Mouse (Mus musculus) forebrain, postnatal 0 days (tissue): ENCODE results near the gene Bcl10. TPM values are rescaled to one million over a fixed set of nuclear protein-coding genes. Genes with fewer than 3 reads are reported as not detected.
"Not testable (repeated sequence)": the region's sequence is repeated elsewhere in the genome, so short reads cannot be mapped to it uniquely, and the experiment has no call there.

Experiments used
- ATAC-seq: fragments of 200-750 bp; cut with Nextera tagmentation; 2 replicates; pipeline ENCODE4 v1.8.0; 2017; ENCODE audit warnings: mild to moderate bottlenecking, moderate library complexity
- DNase-seq: peaks from one replicate; pipeline ENCODE4 v3.0.0-alpha.2; 2015
- H3K27ac ChIP-seq: fragments of 300-500 bp; sonication (generic); 2 replicates; pipeline ENCODE4 v1.5.1; 2014; ENCODE audit warnings: low read depth, mild to moderate bottlenecking, antibody characterized with exemption, low read length, moderate library complexity, mixed read lengths
- H3K27me3 ChIP-seq: fragments of 300-500 bp; sonication (generic); 2 replicates; pipeline ENCODE4 v1.6.1; 2014; ENCODE audit warnings: mild to moderate bottlenecking, low read length, mixed read lengths; ENCODE audit not compliant: insufficient read depth
- H3K36me3 ChIP-seq: fragments of 300-500 bp; sonication (generic); 2 replicates; pipeline ENCODE4 v1.6.1; 2014; ENCODE audit warnings: mild to moderate bottlenecking, moderate library complexity; ENCODE audit not compliant: insufficient read depth
- H3K4me1 ChIP-seq: fragments of 300-500 bp; sonication (generic); 2 replicates; pipeline ENCODE4 v1.6.1; 2014; ENCODE audit warnings: antibody characterized with exemption; ENCODE audit not compliant: insufficient read depth
- H3K4me2 ChIP-seq: fragments of 300-500 bp; sonication (generic); 2 replicates; pipeline ENCODE4 v1.6.1; 2014; ENCODE audit warnings: low read depth, mild to moderate bottlenecking, moderate library complexity
- H3K4me3 ChIP-seq: fragments of 300-500 bp; sonication (generic); 2 replicates; pipeline ENCODE4 v1.5.1; 2014; ENCODE audit warnings: low read depth, low read length, mixed read lengths
- H3K9ac ChIP-seq: fragments of 300-500 bp; sonication (generic); 2 replicates; pipeline ENCODE4 v1.6.1; 2014; ENCODE audit warnings: mild to moderate bottlenecking
- H3K9me3 ChIP-seq: fragments of 300-500 bp; sonication (generic); 2 replicates; pipeline ENCODE4 v1.6.1; 2016; ENCODE audit warnings: low read length
- CTCF ChIP-seq: sonication (generic); IDR thresholded peaks from 2 replicates; pipeline ENCODE4 v1.5.1; 2016; ENCODE audit warnings: antibody characterized with exemption, control low read depth, low read depth
- WGBS: fragments of 180-500 bp; shearing (Covaris S2); extraction: QIAGEN DNeasy Blood & Tissue Kit; methylation state at CpG from one replicate; pipeline ENCODE4 v1.1.7; 2014; 5-methylcytosine and 5-hydroxymethylcytosine counted together
- polyA plus RNA-seq: library from polyadenylated mRNA; unstranded; fragments of >200 nt; fragmentation: Nextera tagmentation; extraction: Ambion mirVana; gene quantifications from 2 replicates; pipeline ENCODE4 v1.2.1, GENCODE M21; 2015
- total RNA-seq: library from RNA; depleted of rRNA; stranded (reverse); fragments of >200 nt; gene quantifications from 2 replicates; pipeline ENCODE4 v1.2.3, GENCODE M21; 2014; rRNA removed

Bcl10 gene
- total and polyA plus RNA-seq, 2 experiments from 2014 or later = 33.2 to 38.1 TPM

- no peak overlapping the region for H3K27ac ChIP-seq
- TF ChIP-seq CTCF = no peak
- H3K9ac ChIP-seq = no peak overlapping the region
- H3K4me1 ChIP-seq = no peaks in the 10 kb centered on the region
- H3K36me3 ChIP-seq = no peaks in the 10 kb centered on the region
- H3K9me3 ChIP-seq = no peaks in the 10 kb centered on the region
- H3K4me2 ChIP-seq = peak overlapping the region; percentile 10; the same call in 1 of the 2 replicates
- ATAC-seq = no peak
- no peak for DNase-seq
- peaks cover 7% of the 10 kb centered on the region; the same call in 1 of the 2 replicates for H3K27me3 ChIP-seq
- 28% methylated on average over 10 of the region's 10 CpGs for WGBS
- H3K4me3 ChIP-seq = peak overlapping the region; percentile 0; the same call in 1 of the 2 replicates
Observed at GRCm38 (mm10) chr3:145964018-145964387, 41.4 kb downstream of the Bcl10 start.

GRCm38 (mm10) chr3:145964473-145964872, 41.9 kb downstream of the Bcl10 start:
- H3K27ac ChIP-seq = no peak overlapping the region
- ATAC-seq = no peak
- no peak overlapping the region; the same call in 1 of the 2 replicates for H3K4me3 ChIP-seq
- H3K9ac ChIP-seq = no peak overlapping the region
- DNase-seq = peak; percentile 12
- H3K4me1 ChIP-seq = no peaks in the 10 kb centered on the region
- whole genome bisulfite sequencing = 16% methylated on average over 10 of the region's 10 CpGs
- no peaks in the 10 kb centered on the region for H3K9me3 ChIP-seq
- no peaks in the 10 kb centered on the region for H3K36me3 ChIP-seq
- TF ChIP-seq CTCF = no peak
- 0 out of 2 replicates have a peak overlapping the region, but pooled peaks have one; percentile 10 for H3K4me2 ChIP-seq
- peaks cover 7% of the 10 kb centered on the region; the same call in 1 of the 2 replicates for H3K27me3 ChIP-seq

- H3K4me1 ChIP-seq, H3K9me3 ChIP-seq, H3K4me2 ChIP-seq, H3K4me3 ChIP-seq, ATAC-seq, H3K27ac ChIP-seq, DNase-seq, H3K36me3 ChIP-seq, H3K27me3 ChIP-seq, H3K9ac ChIP-seq: not testable (repeated sequence)
- 88% methylated on average over 3 of the region's 3 CpGs for WGBS
Observed at GRCm38 (mm10) chr3:145965583-145965982, 43.0 kb downstream of the Bcl10 start.

GRCm38 (mm10) chr3:145966806-145967205, 44.2 kb downstream of the Bcl10 start:
- Histone ChIP-seq H3K36me3 (no peaks in the 10 kb centered on the region), H3K4me3 (no peak overlapping the region), H3K9me3 (no peaks in the 10 kb centered on the region), H3K27ac (no peak overlapping the region), H3K4me1 (no peaks in the 10 kb centered on the region), H3K27me3 (peaks cover 7% of the 10 kb centered on the region; the same call in 1 of the 2 replicates), H3K4me2 (no peak overlapping the region), H3K9ac (no peak overlapping the region)
- DNase-seq (no peak), ATAC-seq (no peak)
- WGBS = 90% methylated on average over 5 of the region's 5 CpGs
- TF ChIP-seq CTCF = no peak

GRCm38 (mm10) chr3:145969031-145969501, 46.5 kb downstream of the Bcl10 start:
- Histone ChIP-seq H3K4me1 (no peaks in the 10 kb centered on the region), H3K4me3 (no peak overlapping the region), H3K9ac (no peak overlapping the region), H3K27ac (no peak overlapping the region), H3K27me3 (no peaks in the 10 kb centered on the region), H3K4me2 (no peak overlapping the region), H3K9me3 (no peaks in the 10 kb centered on the region), H3K36me3 (no peaks in the 10 kb centered on the region)
- ATAC-seq (no peak), DNase-seq (no peak)
- 62% methylated on average over 14 of the region's 14 CpGs for WGBS
- no peak for TF ChIP-seq CTCF

GRCm38 (mm10) chr3:145971501-145971900, 48.9 kb downstream of the Bcl10 start:
- no peaks in the 10 kb centered on the region for H3K4me1 ChIP-seq
- no peak for TF ChIP-seq CTCF
- no peak overlapping the region for H3K9ac ChIP-seq
- ATAC-seq (peak; percentile 45; the same call in 1 of the 2 replicates), DNase-seq (no peak)
- no peak overlapping the region for H3K4me3 ChIP-seq
- no peaks in the 10 kb centered on the region for H3K27me3 ChIP-seq
- H3K4me2 ChIP-seq = no peak overlapping the region
- H3K9me3 ChIP-seq = no peaks in the 10 kb centered on the region
- H3K36me3 ChIP-seq = no peaks in the 10 kb centered on the region
- WGBS = 42% methylated on average over 10 of the region's 10 CpGs
- H3K27ac ChIP-seq = no peak overlapping the region

- Histone ChIP-seq H3K27ac (no peak overlapping the region), H3K27me3 (no peaks in the 10 kb centered on the region), H3K9me3 (no peaks in the 10 kb centered on the region), H3K4me1 (no peaks in the 10 kb centered on the region), H3K4me3 (no peak overlapping the region), H3K36me3 (no peaks in the 10 kb centered on the region), H3K9ac (no peak overlapping the region), H3K4me2 (no peak overlapping the region)
- ATAC-seq = no peak
- TF ChIP-seq CTCF = no peak
- WGBS = 95% methylated on average over 7 of the region's 7 CpGs
- no peak for DNase-seq
Observed at GRCm38 (mm10) chr3:145974986-145975385, 52.4 kb downstream of the Bcl10 start.

Other genes with a start within 250 kb of the Bcl10 start
- gene Ddah1, start 164.1 kb upstream of the Bcl10 start, total RNA-seq = 112 and 147 TPM in 2 replicates
- 168 and 206 TPM in 2 replicates for gene Ddah1, start 164.1 kb upstream of the Bcl10 start, polyA plus RNA-seq
- gene 2410004B18Rik, start 15.2 kb downstream of the Bcl10 start, total RNA-seq = 57.5 and 71.2 TPM in 2 replicates
- gene 2410004B18Rik, start 15.2 kb downstream of the Bcl10 start, polyA plus RNA-seq = 96.4 and 97.3 TPM in 2 replicates
- 5.1 and 5.7 TPM in 2 replicates for gene Syde2, start 65.1 kb downstream of the Bcl10 start, total RNA-seq
- 0.34 and 0.45 TPM in 2 replicates for gene Syde2, start 65.1 kb downstream of the Bcl10 start, polyA plus RNA-seq
- 0.69 and 2.1 TPM in 2 replicates for gene Wdr63, start 185.3 kb downstream of the Bcl10 start, total RNA-seq
- gene Wdr63, start 185.3 kb downstream of the Bcl10 start, polyA plus RNA-seq = 1.2 and 1.7 TPM in 2 replicates
- 0.62 and 2.5 TPM in 2 replicates for gene Mcoln3, start 194.6 kb downstream of the Bcl10 start, total RNA-seq
- 0.20 and 0.30 TPM in 2 replicates for gene Mcoln3, start 194.6 kb downstream of the Bcl10 start, polyA plus RNA-seq
- 0.14 and 1.6 TPM in 2 replicates for gene Mcoln2, start 227.0 kb downstream of the Bcl10 start, total RNA-seq
- 0.12 and 0.48 TPM in 2 replicates for gene Mcoln2, start 227.0 kb downstream of the Bcl10 start, polyA plus RNA-seq